Mouse (Mus musculus) brain, embryonic 14.5 days (tissue): Measurements from ENCODE around the gene Syne4. TPM values are rescaled to one million over a fixed set of nuclear protein-coding genes. Genes with fewer than 3 reads are reported as not detected.

Experiments used
- DNase-seq: peaks from one replicate; pipeline ENCODE4 v3.0.0-alpha.2; 2011; ENCODE audit warnings: low read depth
- CTCF ChIP-seq: fragments of 200-500 bp; IDR thresholded peaks from 2 replicates; pipeline ENCODE4 v1.5.1; 2012; ENCODE audit warnings: inconsistent platforms, mild to moderate bottlenecking, moderate library complexity, borderline replicate concordance; ENCODE audit not compliant: insufficient read depth, insufficient read length; ENCODE audit errors: extremely low read depth
- POLR2A ChIP-seq: fragments of 200-500 bp; IDR thresholded peaks from 2 replicates; pipeline ENCODE4 v1.6.1; 2012; ENCODE audit warnings: mild to moderate bottlenecking, inconsistent platforms, borderline replicate concordance; ENCODE audit not compliant: poor library complexity, insufficient read depth, insufficient read length, severe bottlenecking; ENCODE audit errors: extremely low read depth
- polyA plus RNA-seq: library from polyadenylated mRNA; depleted of rRNA; stranded (reverse); fragments of >200 nt; gene quantifications from 2 replicates; pipeline ENCODE4 v1.2.3, GENCODE M21; 2012

Gene Syne4
- polyA plus RNA-seq, 1 experiment: 28.5 TPM

- no peak for TF ChIP-seq CTCF
- DNase-seq: no peak
These were observed 3.5 kb downstream of the Syne4 start for GRCm38 (mm10) chr7:30318142-30318541.

DNA sequence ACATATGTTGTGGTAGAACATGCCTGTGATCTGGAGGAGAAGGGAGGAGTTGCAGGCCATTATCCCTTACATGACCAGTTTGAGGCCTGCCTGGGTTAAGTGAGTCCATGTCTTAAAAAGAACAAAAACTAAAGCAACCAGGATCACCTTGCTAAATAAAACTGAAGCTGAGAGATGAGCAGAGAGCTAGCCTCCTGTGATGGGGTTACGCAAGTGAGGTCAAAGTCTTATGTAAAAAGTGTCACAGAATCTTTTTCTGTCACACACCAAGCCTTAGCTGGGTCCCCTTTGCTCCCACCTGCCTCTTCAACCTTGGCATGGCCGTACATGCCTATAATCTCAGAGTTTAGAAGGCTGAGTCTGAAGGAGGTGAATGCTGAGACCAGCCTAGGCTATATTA lies 6.3 kb downstream of the Syne4 start:
- no peak for DNase-seq
- TF ChIP-seq CTCF: no peak
- TF ChIP-seq POLR2A: no peak

GRCm38 (mm10) chr7:30321539-30322284 lies 7.1 kb downstream of the Syne4 start, which contains the start of gene E130208F15Rik:
TSS of gene E130208F15Rik (plus strand) at chr7:30321740.
- DNase-seq: peak; percentile 83
- TF ChIP-seq POLR2A (no peak; the same call in 1 of the 2 replicates), CTCF (no peak)

GRCm38 (mm10) chr7:30322285-30322667 lies 7.7 kb downstream of the Syne4 start:
- TF ChIP-seq CTCF (no peak), POLR2A (peak; percentile 88; the same call in 1 of the 2 replicates)
- DNase-seq: peak; percentile 99

- TF ChIP-seq CTCF: no peak
- DNase-seq: no peak
These were observed 8.3 kb downstream of the Syne4 start for GRCm38 (mm10) chr7:30322865-30323264.

DNA sequence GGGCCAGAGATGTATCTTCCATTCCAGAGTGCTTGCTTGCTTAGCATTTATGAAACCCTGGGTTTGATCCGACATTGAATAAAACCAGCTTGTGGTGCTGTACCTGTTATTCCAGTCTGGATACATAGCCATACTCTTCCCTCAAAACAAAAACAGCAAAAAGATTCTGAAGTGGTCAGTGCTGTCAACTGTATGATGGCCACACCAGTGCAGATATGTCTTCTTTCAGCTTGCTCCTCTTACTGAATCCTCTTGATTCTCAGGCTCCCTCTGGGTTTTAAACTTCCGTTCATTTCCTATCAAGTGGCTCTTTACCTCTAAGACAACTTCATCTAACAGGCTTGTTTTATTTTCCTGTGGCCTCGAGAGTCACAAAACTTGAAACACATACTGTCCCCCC lies 9.2 kb downstream of the Syne4 start, which contains the start of gene Sdhaf1:
Sdhaf1 (minus strand) TSS at position 101 of the 400 bp plus-strand sequence.
- no peak for TF ChIP-seq POLR2A
- DNase-seq: no peak

DNA sequence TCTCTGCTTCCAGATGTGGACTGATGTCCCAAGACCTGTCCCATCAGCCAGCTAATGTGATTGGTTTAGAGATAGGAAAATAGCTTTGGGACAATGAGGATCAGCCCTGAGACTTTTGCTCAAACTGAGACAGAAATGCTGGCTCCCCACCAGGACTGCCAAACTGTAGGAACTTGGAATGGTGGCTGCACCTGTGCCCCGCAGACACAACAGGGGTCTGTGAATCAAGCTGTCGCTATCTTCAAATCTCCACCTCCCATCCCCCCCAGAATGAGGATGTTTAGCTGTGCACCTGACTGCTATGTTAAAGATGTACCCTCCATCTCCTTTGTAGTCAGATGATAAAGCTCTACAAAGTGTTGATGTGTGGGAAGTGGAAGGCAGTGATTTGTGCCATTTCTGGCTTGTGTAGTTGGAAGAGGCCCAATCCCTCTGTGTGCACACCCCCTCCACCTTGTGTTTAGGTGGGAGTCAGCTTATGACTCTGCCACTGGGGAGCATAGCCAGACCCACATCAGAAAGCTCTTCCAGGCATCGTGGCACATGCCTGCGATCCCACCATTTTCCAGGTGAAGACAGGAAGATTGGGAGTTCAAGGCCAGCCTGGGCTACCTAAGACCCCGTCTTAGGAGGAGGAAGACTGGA lies 9.8 kb downstream of the Syne4 start:
- DNase-seq: no peak
- TF ChIP-seq CTCF (no peak), POLR2A (no peak)

DNA sequence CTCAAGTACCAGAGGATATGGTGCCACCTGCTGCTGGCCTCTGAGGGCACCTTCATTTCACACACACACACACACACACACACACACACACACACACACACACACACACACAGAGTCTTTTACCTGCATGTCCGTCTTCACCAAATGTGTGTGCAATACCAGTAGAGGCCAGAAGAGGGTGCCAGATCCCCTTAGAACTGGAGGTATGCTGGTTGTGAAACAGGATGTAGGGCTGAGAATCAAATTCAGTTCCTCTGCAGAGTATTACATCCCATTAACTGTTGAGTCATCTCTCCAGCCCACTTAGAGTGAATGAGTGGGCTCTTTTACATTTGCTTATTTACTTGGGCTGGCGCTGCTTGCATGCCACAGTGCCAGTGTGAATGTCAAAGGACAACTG lies 10.8 kb downstream of the Syne4 start:
- TF ChIP-seq POLR2A (no peak), CTCF (peak; percentile 58; the same call in 1 of the 2 replicates)
- DNase-seq: peak; percentile 28

DNA sequence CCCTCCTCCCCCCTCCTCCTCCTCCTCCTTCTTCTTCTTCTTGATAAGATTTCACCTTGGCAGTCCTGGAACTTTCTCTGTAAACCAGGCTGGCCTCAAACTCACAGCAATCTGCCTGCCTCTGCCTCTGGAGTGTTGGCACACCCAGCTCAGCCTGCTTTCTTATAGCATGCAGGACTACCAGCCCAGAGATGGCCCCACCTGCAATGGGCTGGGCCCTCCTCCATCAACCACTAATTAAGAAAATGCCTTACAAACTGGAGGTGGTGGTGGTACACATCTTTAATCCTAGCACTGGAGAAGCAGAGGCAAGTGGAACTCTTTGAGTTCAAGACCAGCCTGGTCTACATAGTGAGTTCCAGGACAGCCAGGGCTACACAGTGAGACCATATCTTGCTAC lies 11.8 kb downstream of the Syne4 start:
- TF ChIP-seq CTCF (no peak), POLR2A (no peak)
- no peak for DNase-seq

DNA sequence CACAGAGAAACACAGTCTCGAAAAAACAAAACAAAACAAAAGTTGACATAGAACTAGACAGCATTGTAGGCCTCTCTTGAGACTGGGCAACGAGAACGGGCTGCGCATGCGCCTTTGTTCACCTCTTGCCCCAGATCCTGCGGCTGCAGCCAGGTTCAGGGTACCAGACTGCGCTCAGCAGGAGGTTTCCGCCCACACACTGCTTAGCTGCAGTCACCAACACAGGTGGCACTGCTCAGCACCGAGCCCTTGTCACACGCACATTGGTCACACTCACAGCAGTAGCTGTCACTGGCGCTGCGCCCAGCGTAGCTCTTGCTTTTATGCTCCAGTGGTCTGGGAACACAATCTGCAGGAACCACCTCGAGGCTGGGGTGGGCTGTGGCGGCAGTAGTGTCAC lies 12.5 kb downstream of the Syne4 start:
- peak; percentile 58 for DNase-seq
- TF ChIP-seq POLR2A (no peak), CTCF (no peak)

- no peak for DNase-seq
- no peak for TF ChIP-seq CTCF
- TF ChIP-seq POLR2A: no peak
These were observed 13.8 kb downstream of the Syne4 start for GRCm38 (mm10) chr7:30328379-30328778.

DNA sequence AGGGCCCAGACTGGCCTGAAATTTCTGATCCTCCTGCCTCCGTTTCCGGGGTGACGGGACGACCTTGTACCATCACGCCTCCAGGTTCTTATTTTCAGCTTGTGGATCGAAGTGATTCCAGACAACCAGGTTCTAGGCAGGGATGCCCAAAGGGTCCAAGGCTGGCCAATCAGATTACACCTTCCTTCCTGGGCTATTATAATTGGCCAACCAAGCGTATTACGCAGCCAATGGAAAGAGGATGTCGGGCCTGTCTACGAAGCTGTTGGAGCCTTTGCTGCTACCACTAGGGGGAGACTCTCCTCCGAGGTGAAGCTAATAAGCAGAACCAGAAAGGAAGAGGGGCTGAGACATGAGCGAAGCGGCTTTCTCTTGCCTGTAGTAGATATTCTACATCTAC lies 17.3 kb downstream of the Syne4 start:
- TF ChIP-seq CTCF: peak; percentile 94
- no peak for TF ChIP-seq POLR2A
- peak; percentile 98 for DNase-seq

DNA sequence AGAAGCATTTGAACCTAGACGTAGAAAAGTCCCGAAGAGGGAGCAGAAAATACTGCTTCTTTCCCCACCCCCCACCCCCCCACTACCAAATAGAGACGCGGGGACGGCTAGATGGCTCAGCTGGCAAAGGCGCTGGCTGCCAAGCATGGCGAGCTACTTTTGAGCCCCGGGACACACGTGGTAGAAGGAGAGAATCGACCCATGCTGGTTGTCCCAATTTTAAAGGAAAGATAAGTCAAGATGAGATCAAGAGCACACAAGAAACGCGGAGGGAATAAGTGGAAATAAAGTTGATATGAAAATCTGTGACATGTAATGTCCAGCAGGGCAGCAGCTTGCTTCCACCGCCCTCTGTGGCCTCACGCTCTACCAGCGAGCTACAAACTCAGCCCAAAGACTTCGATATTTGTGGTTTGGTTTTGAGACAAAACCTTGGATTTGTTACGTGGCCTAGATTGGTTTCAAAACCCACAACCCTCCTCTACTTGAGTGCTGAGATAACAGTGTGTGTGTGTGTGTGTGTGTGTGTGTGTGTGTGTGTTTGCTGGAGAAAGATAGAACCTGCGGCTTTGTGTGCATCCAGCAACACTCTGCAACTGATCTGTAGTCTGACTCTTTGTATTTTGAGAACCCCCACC lies 18.1 kb downstream of the Syne4 start:
- DNase-seq: no peak

More for the DNA sequence above, 18.1 kb downstream of the Syne4 start:
- TF ChIP-seq POLR2A: no peak
